Mouse (Mus musculus) thymus, postnatal 0 days (tissue): ENCODE results near the gene Tspan12. TPM values are rescaled to one million over a fixed set of nuclear protein-coding genes. Genes with fewer than 3 reads are reported as not detected.
"Not testable (repeated sequence)": the region's sequence is repeated elsewhere in the genome, so short reads cannot be mapped to it uniquely, and the experiment has no call there.

ENCODE experiments used
- DNase-seq: peaks from one replicate; pipeline ENCODE4 v3.0.0-alpha.2; 2015; ENCODE audit warnings: low spot score
- polyA plus RNA-seq: library from polyadenylated mRNA; unstranded; fragments of >200 nt; fragmentation: Nextera tagmentation; extraction: Ambion mirVana; gene quantifications from 2 replicates; pipeline ENCODE4 v1.2.1, GENCODE M21; 2015

The Tspan12 gene
- polyA plus RNA-seq, 1 experiment from 2014 or later, result 10.4 TPM

DNA sequence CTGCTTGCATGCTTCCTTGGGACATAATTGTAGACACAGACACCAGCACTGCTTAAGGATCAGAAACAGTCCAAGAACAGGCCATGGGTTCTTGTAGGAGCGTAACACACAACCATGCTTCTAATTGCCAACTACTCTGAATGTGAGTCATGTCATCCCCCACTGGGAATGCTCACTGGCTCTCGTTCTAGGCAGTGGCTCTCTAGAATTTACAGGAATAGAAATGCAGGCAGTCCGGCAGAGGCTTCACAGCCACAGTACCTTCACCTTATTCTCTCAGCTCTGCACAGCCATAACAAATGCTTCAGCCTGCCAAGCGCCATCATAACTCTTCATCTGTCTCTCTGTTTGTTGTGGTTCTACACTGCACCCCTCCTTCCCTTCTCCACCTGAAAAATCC lies 23.9 kb downstream of the Tspan12 start:
- DNase-seq, result no peak

- no peak for DNase-seq
Observed at GRCm38 (mm10) chr6:21828001-21828400, 24.3 kb downstream of the Tspan12 start.

GRCm38 (mm10) chr6:21823694-21824093 lies 28.6 kb downstream of the Tspan12 start:
- no peak for DNase-seq

GRCm38 (mm10) chr6:21823281-21823680 lies 29.0 kb downstream of the Tspan12 start:
- no peak for DNase-seq

- no peak for DNase-seq
Observed at GRCm38 (mm10) chr6:21822721-21823134, 29.6 kb downstream of the Tspan12 start.

- no peak for DNase-seq
Observed at GRCm38 (mm10) chr6:21818107-21818807, 34.1 kb downstream of the Tspan12 start.

DNA sequence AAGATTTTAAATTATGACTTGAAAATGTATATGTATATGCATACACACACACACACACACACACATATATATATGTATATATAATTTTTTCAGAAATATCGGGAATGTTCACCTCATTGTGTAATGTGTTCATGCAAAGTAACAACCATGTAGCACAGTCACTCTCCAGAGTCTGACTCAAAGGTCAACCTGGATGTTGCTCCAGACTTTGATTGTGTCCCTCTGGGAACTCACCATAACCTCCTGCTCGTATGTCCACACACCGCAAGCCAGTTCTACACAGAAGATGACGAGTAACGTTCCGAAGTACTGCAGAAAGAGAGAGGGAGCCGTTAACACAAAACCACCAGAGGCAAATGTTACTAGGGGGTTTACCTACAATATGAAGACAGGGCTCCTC lies 46.3 kb downstream of the Tspan12 start:
- no peak for DNase-seq

GRCm38 (mm10) chr6:21805013-21805570 lies 47.2 kb downstream of the Tspan12 start:
- no peak for DNase-seq

GRCm38 (mm10) chr6:21803483-21804340 lies 48.6 kb downstream of the Tspan12 start:
- no peak for DNase-seq

GRCm38 (mm10) chr6:21798581-21798980 lies 53.7 kb downstream of the Tspan12 start:
- no peak for DNase-seq

DNA sequence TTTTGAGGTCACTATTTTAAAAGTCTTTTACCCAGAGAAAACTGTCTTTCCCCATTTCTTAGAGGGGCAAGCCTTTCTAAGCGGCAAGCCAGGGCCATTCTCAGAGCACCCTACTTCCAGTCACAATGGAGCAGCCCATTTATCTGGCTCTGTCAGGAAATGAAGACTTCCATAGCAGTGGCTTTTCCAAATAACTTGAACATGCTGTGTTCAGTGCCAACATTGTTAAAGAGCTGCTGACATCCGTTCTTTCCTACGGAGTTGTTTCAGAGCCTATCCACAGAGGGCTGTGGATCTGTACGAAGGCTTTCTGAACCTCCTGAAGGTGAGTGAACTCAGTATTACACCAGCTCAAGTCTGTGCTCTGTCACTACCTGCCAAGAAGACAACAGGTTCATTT lies 55.2 kb downstream of the Tspan12 start:
- no peak for DNase-seq

DNA sequence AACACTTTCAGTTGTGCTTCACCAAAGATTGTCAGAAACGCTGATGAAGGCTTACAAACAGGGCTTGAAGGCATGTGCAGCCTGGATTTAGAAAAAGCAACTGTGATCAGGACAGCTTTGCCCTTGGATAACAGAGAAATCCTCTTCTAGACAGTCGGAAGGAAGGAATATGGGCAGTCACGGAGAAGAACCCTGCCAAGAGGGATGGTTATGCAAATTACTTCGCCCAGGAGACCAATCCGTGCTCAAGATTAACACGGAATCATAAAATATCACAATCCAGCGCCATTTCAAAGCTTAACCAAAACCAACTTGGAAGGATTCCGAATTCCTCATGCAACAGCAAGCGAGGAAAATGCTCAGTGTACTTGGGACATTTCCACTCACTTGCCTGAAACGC lies 55.9 kb downstream of the Tspan12 start:
- DNase-seq, result no peak

- DNase-seq, result no peak
Observed at GRCm38 (mm10) chr6:21795410-21795809, 56.9 kb downstream of the Tspan12 start.

GRCm38 (mm10) chr6:21795072-21795407 lies 57.3 kb downstream of the Tspan12 start:
- DNase-seq, result peak; percentile 34

DNA sequence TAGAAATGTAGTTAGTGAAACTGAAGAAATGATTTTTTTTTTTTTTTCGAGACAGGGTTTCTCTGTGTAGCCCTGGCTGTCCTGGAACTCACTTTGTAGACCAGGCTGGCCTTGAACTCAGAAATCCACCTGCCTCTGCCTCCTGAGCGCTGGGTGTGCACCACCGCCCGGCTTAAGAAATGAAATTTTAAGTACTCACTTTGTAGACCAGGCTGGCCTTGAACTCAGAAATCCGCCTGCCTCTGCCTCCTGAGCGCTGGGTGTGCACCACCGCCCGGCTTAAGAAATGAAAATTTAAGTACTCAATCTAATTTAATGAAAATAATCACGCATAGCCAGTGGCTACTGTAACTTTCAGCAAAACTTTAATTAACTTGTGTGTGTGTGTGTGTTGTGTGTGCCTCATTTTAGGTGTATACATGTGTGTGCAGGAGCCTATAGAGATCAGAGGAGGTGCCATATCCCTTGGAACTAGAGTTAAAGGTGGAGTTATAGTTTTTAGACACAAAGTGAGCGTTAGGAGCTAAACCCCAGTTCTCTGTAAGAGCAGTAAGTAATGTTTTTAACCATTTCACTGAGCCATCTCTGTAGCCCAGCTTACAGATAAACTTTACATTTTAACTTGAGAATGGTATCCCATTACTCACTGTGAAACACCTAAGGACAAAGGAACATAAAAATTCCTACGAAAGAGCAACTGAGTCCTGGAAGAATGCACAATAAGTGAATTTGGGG lies 57.8 kb downstream of the Tspan12 start:
- no peak for DNase-seq

DNA sequence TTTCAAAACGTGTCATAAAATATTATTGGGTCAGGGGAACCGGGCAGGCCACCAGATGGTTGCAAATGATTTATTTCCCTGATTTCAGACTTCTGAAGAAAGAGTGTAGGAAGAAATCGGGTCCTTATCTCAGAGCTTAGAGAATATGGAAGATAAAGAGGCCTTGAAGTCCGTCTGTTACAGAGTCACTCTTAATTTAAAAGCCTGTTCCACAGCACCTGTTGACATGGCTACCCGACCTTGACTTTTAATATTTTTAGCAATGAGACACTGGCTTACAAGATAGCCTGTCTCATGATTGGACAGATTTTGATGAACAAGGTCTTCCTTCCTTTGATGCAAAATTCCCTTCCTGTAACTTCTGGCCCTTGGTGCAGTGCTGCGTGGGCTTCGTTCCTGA lies 61.0 kb downstream of the Tspan12 start:
- no peak for DNase-seq

GRCm38 (mm10) chr6:21790550-21791086 lies 61.7 kb downstream of the Tspan12 start:
- DNase-seq, result no peak

GRCm38 (mm10) chr6:21790036-21790435 lies 62.3 kb downstream of the Tspan12 start:
- no peak for DNase-seq

- not testable (repeated sequence) for DNase-seq
Observed at GRCm38 (mm10) chr6:21789582-21789981, 62.7 kb downstream of the Tspan12 start.

- DNase-seq, result no peak
Observed at GRCm38 (mm10) chr6:21787757-21788156, 64.6 kb downstream of the Tspan12 start.

GRCm38 (mm10) chr6:21787274-21787673 lies 65.0 kb downstream of the Tspan12 start:
- DNase-seq, result no peak
